Mouse (Mus musculus) adrenal gland, postnatal 4 days (tissue): ENCODE measurements around the gene Adgrg6. TPM values are rescaled to one million over a fixed set of nuclear protein-coding genes. Genes with fewer than 3 reads are reported as not detected.

ENCODE experiments used
- DNase-seq, 2 experiments: peaks; one replicate each; pipeline ENCODE4 v3.0.0; 2021 to 2022; ENCODE audit warnings: low spot score in 2 of 2, mixed read lengths in 2 of 2
- total RNA-seq, 2 experiments: library from RNA; stranded (reverse); gene quantifications; 2 replicates each; pipeline ENCODE4 v1.2.3; 2021

The Adgrg6 gene
- total RNA-seq, 2 experiments from 2014 or later, result 3.8 to 6.0 TPM

DNA sequence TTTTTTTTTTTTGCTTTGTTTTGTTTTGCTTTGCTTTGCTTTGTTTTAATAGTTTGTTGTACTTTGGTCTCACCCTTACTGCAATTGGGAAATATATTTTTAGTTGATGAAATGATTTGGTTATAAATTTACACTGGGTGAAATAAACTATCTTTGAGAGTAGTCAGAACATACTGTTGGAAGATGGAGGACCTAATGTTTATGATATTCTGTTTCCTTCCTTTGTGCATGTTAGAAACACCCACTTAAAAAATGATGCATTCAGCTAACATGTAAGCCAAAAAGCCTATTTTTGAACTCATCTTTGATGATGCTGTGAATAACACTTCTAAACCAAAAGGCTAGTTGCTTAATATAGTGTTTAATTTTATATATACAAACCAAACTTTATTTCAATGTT, 50.3 kb downstream of the Adgrg6 start:
- DNase-seq, result no peak

DNA sequence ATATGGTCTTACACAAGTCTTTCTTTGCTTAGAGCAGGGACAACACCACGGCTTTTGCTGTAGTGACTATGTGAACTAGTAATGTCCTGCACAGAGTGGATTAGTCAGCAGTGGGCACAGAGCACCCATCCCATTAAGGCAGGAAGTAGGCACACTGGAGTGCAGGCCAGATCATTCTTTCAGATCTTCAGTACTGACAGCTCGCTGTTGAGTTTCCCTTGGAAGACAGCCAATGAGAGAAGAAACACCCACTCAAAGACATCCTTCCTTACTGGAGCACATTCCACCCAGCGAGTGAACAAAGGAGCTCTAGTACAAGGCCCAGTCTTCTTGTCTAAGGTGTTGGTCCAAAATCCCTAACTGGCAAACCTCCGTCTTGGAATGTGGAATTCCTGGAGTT, 53.6 kb downstream of the Adgrg6 start:
- DNase-seq, result no peak

DNA sequence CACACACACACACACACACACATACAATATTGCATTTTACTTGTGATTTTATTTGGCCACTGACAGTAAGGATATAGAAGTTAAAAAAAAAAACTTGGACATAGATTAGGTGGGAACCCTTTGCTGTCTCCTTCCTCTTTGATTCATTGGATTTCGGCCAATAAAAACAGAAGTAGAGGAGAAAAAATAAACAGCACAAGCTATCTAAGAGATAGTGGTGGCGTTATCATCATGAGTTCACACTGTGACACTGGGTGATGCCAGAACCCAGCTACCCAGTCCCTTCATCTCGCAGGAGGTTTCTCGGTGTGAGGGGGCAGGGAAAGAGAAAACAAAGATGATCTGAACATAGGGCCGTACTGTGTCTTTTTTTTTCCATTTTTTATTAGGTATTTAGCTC, 62.2 kb downstream of the Adgrg6 start:
- no peak for DNase-seq

DNA sequence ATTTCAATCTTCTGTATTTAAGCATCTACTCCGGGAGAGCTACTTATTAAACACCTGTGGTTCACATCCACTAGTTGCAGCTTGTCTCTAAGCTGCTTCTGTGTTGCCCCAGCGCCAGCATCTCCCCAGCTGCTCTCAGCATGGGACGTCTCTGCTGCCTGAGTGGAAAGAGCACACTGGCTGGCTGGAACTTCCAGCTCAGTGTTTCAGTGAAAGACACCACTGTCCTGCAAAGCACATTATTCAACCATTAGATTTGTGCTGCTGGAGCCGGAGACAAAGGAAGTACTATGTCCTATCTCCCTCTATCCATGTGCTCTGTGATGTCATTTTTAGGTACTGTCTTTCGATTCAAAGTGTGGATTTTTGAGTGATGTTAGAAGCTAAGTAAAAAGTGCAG, 63.0 kb downstream of the Adgrg6 start:
- DNase-seq, result no peak

DNA sequence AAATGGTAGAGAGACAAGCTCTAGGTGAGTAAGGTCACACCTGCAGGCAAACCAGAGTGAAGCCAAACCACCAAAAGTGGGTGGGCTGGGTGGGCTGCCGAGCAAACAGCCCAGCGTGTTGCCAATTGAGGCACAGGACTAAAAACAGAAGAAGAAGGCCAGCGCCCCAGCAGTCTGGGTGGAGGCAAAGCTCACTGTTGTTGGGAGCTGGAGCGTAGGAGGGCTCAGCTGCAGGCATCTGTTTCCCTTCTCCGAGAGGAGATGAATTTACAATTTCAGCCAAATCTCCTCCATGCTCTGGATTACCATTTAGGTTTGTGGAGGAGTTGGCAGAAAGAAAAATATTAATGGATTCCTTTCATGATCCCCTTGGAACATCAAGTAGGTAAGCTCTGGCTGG, 64.5 kb downstream of the Adgrg6 start:
- no peak for DNase-seq

DNA sequence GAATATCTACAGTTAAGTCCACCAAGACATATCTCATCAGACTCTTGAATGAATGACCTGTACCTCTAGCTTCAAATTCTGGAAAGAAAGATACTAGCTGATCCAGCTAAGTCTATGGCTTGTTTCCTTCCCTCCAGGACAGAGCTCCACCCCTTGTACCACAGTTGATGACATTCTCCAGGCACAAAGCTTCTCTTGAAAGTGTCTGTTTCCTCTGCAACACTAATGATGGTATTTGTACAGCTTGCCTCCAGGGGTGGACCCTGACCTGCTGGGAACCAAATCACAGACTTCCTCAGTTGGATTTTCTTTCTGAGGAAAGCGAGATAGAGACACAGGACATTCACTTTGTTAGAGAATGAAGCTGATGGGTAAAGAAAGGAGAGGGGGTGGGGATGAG, 69.1 kb downstream of the Adgrg6 start:
- no peak for DNase-seq

DNA sequence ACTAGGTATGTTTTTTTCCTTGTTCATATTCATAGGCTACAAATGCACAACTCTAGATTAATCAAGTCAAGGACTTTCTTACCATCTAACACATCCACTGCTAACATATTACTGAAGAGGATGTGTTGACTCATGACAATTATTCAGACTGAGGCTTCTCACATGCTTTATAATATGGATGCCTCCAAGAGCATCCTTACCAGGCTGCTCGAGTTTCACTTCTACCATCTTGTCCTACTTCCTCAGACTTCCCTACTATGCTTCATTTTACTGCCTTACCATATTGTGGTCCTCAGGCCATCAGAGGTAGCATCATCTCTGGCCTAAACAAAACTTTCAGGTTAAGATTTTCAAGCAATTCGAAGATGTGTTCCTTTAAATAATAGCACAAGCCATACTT, 69.8 kb downstream of the Adgrg6 start:
- no peak for DNase-seq

DNA sequence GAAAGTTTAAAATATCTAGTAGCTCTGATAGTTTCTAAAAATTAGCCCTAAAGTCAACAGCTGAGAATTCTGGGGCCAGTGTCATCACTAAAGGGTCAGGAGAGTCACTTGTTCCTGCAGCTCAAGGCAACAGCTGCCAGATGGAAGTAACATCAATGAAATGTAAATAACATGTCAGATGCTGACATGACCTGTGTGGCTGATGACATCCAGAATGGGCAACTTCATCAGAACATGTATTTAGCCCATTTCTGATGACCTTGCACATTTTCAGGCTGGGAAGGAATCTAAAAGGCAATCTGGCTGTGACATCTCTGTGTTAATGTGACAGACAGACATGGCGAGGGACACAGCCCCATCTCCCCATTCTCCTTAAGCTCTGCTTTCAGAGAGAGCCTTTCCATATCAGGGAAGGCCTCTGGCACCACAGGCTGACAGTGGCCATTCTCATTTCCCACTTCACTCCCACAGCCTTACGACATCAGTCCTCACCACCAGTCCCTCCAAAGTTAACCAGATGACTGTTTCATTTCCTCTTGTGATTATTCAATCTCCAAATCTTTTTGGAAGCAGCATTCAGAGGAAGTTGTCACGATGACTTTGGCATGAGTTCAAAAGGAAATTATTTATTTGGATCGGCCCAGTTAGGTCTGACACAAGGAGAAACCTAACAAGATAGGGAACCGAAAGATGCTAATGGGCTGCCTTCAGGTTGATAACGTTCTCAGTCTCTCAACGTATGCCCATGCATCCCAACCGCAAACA, 70.7 kb downstream of the Adgrg6 start:
- no peak for DNase-seq

DNA sequence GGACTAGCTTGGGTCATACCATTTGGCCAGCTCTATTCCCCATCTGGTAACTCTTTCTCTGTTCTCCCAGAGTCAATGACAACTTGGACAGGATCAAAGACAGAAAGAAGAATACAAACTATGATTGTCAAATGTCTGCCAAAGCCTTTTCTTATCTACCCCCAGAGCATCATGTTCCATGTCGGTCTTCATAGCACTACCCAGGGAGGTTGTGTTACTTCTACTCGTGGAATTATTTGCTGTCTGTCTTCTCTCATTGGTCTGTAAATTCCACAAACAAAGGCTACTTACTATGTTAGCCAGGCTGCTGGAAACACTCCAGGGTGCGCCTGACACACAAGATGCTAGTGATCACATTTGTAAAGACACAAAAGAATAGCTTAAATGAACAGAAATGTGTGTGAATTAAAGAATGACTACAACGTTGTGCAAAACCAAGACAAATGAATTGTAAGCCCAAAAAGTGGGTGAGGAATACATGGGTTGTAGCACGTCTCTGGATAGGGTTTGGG, 74.4 kb downstream of the Adgrg6 start:
- no peak for DNase-seq

DNA sequence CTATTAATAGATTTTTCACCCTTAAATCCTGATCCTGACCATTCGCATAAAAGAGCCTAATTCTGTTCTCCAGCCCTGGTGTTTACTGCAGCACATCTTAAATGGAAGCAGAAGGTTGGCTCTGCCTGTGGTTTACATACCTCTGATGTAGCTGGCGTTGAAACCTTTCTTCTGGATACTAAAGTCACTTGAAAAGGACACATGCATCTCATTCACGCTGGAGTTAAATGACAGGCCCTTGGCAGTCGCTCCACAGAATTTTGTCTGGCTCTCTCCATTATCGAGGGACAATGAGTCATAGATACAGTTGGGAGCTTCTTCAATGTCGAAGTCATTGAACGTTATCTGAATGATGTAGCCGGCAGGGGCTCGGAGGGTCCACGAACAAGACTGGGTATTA, 76.8 kb downstream of the Adgrg6 start:
- no peak for DNase-seq

DNA sequence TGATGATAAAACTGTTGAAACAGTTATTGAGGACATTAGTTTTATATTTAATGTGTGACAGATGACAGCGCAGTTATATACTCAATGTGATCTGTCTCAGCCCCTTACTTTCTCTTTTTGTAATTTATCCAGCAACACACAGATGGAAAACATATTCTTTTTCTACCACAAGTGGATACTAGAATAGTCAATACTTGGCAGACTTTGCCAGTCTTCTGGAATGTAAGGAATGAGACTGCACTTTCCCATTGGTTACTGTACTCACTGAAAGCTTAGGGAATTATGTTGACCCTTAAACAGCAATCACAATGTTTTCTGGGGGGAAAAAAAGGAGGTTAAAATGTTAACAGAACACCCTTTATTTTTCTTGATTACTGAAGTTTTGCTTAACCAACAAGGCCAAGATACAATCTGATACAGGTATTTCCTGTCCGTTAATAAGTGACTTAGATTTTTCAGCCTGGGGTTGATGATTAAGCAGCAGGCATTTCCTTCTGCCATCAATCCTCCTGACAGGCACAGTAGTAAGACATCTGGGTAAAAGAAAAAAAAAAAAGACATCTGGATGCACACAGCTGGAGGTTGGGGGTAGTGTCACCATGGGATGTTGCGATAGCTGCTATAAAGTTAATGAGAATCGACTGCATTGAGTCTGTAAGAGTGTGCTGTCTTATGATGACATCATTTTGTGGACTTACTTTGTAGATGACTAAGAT, 81.5 kb downstream of the Adgrg6 start:
- no peak for DNase-seq

DNA sequence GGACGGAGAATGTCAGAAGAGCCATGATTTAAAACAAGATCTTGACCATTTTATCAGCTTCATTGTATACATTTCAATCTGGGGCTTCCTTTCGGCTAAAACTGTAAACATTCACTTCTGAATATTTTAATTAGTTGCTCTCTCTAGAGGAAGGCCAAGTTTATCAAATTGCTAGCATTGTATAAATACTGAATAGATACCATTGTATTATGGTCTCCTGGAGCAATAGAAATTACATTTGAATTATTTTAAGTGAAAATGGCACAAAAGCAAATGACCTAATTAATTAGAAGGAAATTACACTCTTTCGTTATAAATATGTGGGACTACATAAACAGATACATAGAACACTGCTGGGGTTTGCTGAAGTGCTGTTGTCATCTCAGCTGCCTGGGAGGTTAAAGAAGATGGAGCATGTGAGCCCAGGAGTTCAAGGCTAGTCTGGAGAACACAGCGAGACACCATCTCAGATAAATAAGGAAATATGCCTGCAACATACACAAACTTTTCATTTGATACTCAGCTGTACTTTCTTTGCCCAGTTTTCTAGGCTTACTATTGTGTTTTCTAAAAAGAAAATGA, 84.4 kb downstream of the Adgrg6 start:
- DNase-seq, result no peak

DNA sequence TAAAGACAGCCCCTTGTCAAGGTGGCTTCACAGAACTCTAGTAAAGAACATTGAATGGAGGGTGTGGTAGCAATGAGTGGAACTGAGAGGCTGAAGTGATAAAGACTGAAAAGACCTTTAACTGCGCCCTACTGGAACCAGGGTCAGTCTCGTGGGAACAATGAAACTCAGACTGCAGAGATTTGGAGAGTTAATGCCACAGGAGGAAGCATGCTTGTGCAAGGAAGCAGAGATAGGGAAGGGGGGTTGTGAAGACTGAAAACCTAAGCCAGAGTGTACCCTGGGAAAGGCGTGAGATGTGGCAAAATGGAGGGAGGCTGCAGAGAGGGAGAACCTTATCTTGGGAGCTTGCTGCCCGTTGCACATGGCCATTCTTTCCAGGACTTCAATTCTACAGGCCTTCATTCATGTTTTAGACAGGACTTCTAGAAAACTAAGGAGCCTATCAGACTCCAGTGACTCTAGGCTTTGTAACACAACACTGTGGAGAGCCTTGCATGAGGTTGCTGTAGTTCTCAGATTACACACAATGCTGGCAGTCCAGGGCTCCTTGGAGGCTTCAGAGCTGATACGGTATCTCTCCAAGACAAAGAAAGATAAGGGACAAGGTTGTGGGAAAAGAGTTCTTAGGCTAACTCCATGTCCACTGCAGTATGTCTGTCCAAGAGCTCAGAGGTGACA, 85.1 kb downstream of the Adgrg6 start:
- no peak for DNase-seq

DNA sequence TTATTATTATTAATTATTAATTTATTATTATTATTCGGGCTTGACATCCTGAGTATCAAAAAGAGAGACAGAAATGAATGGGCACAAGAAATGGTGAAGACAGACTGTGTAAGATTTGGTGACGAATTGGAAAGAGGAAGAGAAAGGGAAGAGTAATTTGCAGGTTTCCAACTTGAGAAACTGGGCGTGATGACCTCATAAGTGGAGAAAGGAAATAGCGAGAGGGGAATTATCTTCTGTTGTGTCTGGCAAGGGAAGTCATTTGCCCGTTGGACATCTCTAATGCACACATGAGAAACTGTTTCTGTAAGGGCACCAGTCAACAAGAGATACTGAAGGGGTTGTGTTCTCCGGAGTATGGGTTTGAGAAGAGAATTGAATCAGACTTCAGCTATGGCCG, 85.6 kb downstream of the Adgrg6 start:
- no peak for DNase-seq

DNA sequence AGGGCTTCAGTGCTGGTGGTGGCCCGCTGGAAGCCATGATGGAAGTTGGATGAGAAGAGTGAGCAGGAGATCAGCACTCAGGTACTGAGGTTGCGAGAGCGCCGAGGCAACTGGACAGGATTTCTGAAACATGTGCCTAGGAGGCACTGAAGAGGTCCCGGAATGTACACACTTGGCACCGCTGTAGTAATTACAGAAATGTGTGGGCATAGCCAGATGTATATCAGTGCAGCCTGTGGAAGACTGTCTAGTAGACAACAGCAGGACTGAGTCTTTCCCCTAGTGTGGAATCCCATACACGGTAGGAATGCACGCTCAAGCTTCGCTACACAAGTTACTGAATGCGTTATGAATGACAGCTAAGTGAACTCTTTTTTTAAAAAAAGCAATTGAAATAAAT, 86.1 kb downstream of the Adgrg6 start:
- DNase-seq, result no peak

DNA sequence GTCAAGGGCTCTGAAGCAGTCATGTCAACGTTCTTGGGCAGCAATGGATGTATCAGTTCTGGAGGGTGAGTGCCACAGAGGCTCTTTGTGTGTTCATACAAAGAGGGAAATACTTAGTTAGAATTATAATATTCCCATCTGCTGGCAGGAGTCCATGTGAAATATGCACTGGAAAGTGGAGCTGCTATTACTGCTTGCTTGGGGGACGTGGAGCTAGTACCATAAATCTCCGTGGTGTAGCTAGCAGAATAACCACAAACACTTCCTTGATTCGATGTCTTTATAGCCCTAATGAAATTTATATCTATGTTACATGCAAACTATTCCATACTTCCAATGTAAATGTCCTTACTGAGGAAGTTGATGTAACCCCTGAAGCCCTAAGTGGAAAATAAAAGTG, 91.0 kb downstream of the Adgrg6 start:
- DNase-seq, result no peak

DNA sequence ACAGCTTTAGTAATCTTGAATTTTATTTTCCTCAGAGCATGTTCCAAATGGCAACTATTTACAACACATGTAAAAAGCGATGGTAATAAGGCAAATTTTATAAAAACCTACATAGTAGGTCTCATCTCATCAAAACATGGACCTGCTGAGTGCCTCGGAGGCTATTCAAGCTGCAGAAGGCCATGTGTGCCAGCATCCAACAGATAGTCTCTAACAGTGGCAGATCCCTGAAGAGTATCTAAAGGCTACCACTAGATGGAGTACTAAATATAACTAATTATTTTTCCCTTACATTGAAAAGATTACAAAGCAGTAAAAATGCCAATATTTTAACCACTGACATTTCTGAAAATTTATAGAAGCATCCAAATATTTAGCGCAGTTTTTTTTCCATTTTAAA, 93.6 kb downstream of the Adgrg6 start:
- DNase-seq, result no peak

DNA sequence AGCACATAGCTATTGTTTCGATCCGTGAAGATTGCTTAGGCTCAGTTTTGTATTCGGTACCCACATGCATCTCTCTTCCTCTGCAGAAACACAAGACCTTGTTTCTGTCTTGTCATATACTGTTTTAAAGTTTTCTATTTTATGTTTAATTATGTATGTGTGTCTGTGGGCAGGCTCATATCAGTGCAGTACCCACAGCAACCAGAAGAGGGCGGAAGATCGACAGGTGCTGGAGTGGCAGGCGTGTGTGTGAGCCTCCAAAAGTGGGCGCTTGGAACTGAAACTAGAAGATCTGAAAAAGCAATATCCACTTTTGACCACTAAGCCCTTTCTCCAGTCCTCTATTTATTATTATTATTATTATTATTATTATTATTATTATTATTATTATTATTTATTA, 95.4 kb downstream of the Adgrg6 start:
- no peak for DNase-seq

DNA sequence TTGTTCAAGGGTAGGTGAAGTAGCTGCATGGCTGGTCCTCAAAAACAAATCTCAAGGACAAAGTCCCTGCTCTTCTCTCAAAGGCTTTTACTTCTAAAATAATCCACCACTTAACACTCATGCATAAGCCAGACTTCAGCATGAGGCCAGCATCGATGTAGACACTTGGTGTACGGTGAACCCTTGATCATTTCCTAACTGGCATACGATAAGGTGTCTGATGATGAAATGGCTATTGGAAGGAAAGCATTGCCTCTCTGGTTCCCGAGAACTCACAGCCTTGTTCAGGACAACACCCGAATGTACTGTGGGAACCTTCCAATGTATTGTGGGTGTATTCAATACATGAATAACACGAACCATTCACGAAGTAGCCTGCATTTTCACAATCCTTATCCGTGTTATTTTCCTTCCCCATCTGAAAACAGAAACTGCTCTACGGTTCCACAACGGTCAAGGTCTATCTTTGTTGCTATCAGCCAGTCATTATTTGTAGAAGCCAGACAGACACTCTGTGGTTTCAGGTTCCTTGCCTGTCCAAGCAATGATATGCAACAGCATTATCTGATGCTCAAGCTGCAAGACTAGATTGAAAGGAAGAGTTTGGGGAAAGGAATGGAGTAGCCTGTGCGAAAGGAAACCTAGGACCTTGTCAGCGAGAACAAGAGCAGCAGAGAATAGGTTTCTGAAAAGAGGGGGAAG, 99.7 kb downstream of the Adgrg6 start:
- no peak for DNase-seq

DNA sequence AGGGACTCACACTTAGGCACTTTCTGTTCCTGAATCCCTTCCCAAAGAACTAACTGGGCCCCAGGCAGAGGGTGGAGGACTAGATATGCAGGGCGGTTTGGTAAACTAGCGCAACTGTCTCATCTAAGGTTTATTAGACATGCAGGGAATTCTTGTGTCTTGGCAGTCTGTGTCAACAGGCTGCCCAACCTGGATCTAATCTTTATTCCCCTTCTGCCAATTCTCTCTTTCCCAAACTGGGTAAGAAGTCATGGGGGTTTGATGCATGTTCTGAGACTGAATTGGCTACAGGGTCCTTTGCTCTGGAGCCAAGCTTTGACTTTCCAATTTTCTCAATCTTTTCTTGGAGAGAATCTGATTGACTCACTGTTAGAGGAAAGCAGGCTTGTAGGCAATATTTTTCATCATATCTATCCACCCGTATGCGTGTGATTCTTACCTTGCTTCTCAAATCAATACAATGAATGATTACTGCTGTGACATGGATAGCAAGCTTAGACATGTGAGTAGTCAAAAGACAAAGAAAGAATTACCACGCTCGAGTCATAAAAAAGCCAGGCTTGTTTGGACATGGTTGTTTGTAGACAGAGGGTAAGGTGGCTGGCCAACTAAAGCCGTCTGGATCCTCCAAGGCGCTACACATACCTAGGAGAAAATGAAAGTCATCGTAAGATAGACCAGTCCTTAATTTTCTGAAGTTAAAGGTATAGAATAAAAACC, 104.4 kb downstream of the Adgrg6 start:
- no peak for DNase-seq

DNA sequence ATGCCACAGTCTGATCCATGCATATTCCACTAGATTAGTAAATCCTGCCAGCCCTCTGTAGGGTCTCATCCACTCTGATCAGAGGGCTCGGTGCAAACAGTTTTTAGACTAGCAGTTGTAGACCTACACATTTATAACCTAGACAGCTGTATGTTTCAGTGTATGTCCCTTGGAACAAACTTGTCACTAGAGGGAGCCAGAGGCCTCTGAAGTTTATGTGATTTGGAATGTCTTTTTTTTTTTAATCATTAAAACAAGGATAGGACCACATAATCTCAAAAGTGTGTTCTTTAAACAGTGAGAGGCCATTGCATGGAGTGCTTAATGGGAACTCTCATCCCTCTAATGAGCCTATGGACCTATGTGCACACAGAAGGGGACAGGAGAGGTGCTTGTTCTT, 141.4 kb downstream of the Adgrg6 start:
- DNase-seq, result no peak
